Mouse (Mus musculus) right cerebral cortex, adult 2 months (tissue): ENCODE results near the gene Tbxa2r.

Experiments used
- DNase-seq, 2 experiments: peaks; one replicate each; pipeline ENCODE4 v3.0.0; 2021 to 2022; ENCODE audit warnings: low spot score in 2 of 2

The Tbxa2r gene

GRCm38 (mm10) chr10:81320550-81321347 lies 7.8 kb upstream of the Tbxa2r start, which contains the start of gene Cactin:
Cactin (plus strand) TSS chr10:81321103.
- peak; percentile 98 to 99 for DNase-seq

DNA sequence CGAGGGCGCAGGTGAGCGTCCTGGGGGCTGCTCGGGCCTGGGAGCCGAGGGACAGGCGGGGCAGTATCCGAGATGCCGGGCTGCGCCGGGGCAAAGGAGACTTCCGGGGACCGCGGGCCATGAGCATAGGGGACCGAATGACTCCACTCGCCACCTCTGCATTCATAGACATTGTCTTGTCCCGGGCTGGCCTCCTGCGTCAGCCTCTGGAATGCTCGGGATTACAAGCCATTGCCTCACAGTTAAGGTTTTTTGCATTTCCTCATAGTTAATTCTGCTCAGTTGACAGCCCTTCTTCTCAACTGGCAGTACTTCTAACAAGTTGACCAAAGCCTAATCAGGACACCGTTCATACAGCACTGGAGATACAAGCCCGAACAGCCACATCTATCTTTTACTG lies 7.1 kb upstream of the Tbxa2r start:
- DNase-seq, result no peak

- no peak for DNase-seq
These were observed 6.1 kb upstream of the Tbxa2r start for GRCm38 (mm10) chr10:81322444-81322843.

GRCm38 (mm10) chr10:81323141-81323775 lies 5.3 kb upstream of the Tbxa2r start:
- DNase-seq, result no peak

- no peak for DNase-seq
These were observed 4.6 kb upstream of the Tbxa2r start for GRCm38 (mm10) chr10:81323791-81324530.

- DNase-seq, result no peak
These were observed 3.4 kb upstream of the Tbxa2r start for GRCm38 (mm10) chr10:81325176-81325575.

- no peak for DNase-seq
These were observed 2.8 kb upstream of the Tbxa2r start for GRCm38 (mm10) chr10:81325781-81326180.

DNA sequence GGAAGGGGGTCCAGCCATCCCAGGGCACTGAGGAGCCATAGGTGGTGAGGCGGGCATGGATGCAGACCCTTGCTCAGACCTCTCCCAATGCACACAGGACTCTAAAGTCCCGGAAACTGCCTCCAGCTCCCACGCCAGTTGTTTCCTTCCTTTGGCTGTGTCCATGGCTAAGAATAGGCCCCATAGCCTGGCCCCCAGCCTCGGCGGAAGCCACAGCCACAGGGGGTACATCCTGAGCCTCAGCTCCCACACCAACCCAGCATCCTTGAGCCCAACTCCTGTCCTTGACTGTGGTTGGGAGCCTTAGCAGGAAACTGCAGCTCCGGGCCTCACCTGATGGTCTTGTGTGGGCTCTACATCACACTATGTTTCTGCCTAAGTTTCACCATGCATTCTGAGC lies 1.7 kb upstream of the Tbxa2r start:
- no peak for DNase-seq

DNA sequence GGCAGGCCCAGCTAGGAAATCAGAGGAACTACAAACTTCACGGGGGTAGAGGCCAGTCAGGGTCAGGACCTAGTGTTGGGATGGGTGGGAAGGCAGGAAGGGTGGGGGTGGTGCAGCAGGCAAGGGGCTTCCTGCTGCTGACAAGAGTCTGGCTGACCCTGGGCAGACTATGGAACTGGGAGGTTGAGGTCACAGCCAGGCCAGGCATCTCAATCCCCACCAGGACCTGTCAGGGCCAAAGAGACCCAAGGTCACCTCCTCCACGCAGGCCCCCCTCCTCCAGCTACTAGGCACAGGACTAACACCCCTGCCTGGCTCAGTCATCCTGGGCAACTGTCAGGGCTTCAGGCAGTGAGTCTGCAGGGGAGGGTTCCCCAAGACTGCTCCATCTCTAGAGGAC lies 572 bp upstream of the Tbxa2r start:
- no peak for DNase-seq

DNA sequence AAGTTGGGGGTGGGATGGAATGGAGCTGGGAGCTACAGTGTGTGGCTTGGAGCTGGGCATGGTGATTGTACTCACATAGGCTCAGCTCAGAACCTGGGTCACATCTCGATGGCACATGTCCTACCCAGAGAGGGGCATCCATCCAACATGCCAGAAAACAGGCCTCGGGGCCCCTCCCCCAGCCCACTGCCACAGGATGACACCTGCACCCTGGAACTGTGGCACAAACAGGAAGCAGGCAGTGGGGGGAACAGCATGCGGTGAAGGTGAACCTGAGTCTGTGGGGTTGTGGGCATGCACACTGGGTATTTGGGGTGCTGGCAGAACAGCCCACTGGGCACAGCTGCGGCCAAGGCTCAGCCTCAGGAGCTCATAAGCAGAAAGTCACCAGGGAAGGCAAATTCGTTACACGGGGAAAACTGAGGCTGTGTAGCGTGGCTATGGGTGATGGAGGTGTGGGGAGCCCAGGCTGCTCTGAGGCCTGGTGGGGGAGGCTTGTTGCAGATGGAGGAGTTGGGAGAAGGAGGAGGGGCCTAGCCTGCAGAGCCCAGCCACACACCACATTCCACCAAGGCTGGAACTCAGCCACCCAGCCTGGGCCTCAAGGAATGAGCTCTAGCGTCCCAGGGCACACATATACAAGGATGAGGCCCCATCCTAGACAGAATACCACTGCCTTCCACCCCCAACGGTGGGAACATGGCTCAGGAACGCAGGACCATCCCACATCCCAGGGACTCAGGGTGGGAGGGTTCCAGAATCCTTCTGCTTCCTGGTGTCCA lies 854 bp downstream of the Tbxa2r start:
- no peak for DNase-seq

- DNase-seq, result no peak
These were observed 1.5 kb downstream of the Tbxa2r start for GRCm38 (mm10) chr10:81330007-81330406.

DNA sequence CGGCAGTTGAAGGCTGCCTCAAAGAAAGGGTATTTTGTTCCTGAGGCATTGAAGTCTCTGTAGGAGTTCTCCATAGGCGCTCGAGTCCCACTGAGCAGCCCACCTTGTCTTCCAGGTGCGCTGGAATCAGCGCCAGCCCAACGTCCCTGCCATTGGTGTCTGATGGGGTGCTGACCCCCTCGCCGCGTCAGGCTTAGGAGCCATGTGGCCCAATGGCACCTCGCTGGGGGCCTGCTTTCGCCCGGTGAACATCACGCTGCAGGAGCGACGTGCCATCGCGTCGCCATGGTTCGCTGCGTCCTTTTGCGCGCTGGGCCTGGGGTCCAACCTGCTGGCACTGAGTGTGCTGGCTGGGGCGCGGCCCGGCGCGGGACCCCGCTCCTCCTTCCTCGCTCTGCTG lies 3.7 kb downstream of the Tbxa2r start:
- no peak for DNase-seq

- no peak for DNase-seq
These were observed 5.8 kb downstream of the Tbxa2r start for GRCm38 (mm10) chr10:81334324-81334723.

- DNase-seq, result no peak
These were observed 7.1 kb downstream of the Tbxa2r start for GRCm38 (mm10) chr10:81335393-81336340.

- no peak for DNase-seq
These were observed 8.0 kb downstream of the Tbxa2r start for GRCm38 (mm10) chr10:81336558-81336957.

- no peak for DNase-seq
These were observed 12.2 kb downstream of the Tbxa2r start for GRCm38 (mm10) chr10:81340551-81341332.

DNA sequence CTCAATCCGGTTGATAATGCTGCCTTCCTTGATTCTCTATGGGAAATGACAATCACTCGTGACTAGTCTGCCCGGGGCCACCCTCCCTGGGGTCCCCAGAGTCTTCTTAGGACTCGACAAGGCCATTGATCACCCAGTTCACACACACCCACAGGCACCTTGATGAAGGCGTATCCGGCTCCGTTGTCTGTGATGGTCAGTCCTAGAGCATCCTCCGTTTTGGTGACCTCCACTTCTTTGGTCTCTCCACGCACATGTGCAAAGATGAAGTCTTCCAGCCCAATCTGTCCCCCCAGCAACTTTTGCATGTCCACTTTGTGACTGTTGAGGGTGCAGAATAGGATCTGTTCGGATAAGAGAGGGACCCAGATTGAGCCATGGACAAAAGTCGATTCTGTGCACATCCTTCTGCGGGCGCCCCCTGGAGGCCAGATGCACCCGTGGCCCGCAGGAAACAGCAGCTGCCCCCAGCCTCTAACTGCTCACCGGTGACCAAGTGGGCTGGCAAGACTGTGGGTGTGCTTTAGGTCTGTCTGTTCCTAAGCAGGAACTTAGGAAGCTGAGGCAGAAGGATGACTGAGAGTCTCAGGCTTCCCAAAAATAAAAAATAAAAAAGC lies 12.9 kb downstream of the Tbxa2r start:
- peak; percentile 55 to 66 for DNase-seq

- DNase-seq, result no peak
These were observed 14.4 kb downstream of the Tbxa2r start, which contains the start of gene Gipc3 for GRCm38 (mm10) chr10:81342686-81343505. Gipc3 (minus strand) TSS chr10:81343266.
